Mouse (Mus musculus) kidney, postnatal 14 days (tissue): ENCODE results near the gene Hoxd4.
A peak's percentile ranks its signal among the peaks of the same experiment; 100 is the strongest.

ENCODE experiments used
- DNase-seq: peaks from one replicate; pipeline ENCODE4 v3.0.0; 2022; ENCODE audit warnings: mixed read lengths

Gene Hoxd4

DNA sequence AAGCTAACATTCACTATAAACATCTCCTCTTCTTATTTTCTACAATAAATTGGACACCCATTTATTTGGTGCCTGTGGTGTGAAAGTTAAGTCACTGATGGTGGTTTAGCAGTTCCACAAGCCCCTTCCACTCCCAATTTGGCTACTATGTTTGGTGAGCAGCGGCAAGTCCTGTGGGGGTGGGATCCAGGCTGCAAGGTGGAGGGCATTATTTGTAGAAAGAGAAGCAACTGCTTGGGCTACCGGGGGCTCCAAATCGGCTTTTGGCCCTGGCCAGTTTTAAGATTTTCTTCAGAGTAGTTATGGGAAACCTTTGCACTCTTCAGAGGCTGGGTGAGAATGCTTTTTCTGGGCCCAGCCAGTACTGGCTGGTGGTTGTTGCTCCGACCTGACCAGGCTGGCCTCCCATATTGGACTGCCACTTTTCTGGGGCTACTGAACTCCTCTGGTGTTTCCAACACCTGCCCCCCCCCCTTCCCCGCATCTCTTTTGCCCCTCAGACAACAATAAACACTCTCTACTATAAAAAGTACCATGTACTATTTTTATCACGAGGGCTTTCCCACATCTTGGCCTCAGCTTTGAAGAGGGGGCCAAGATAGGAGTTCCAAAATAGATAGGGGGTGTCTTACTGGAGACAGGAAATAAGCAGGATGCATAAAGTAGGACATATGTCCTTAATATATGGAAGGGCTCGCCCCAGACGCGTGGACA lies 20.2 kb downstream of the Hoxd4 start:
- DNase-seq: no peak

DNA sequence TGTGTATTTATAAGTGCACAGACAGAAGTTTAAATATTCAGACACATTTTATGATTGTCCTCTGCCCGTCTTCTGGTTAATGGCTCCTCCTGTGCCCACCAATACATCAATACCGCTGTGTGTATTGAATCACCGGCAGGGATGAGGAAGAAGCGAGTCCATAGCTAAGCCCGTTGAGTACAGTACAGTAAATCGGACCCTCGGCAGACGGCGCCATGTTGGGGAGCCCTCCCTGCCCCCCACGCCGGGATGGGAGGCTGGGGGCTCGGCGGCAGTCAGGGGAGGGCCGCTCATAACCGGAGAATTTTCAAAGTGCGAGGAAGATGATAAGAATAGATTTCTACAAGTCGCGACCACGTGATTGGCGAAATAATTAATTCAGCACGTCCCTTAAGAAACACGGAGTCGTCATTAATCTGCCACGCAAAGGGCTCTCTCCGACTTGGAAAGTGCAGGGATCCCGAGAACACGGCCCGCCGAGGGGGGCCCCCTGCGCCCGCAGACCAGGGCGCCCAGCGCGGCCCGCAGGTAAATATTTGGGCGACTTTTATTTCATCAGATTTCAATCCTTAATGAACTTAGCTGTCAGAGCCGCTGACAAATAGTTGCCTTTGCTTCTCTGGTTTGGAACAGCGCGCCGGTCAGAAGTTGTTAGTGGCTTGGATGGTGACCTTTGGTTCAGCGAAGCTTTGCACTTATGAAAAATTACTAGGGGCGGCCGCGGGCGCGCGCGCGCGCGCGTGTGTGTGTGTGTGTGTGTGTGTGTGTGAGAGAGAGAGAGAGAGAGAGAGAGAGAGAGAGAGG lies 21.0 kb downstream of the Hoxd4 start:
- peak; percentile 45 for DNase-seq

DNA sequence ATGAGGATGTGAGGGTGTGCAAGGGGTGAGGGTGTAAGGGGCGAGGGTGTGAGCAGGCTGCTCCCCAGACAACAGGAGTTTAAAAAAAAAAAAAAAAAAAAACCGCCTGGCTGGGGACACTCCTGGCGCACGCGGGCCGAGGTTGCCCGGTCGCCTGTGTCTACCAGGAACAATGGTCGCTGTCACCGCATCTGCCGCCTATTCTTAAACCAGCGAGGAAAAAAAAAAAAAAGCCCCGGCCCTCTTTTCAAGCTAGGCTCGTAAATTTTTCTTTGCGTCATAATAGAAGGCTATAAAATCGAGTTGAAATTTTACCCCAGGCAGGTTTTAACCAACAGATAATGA lies 21.6 kb downstream of the Hoxd4 start:
- no peak for DNase-seq

DNA sequence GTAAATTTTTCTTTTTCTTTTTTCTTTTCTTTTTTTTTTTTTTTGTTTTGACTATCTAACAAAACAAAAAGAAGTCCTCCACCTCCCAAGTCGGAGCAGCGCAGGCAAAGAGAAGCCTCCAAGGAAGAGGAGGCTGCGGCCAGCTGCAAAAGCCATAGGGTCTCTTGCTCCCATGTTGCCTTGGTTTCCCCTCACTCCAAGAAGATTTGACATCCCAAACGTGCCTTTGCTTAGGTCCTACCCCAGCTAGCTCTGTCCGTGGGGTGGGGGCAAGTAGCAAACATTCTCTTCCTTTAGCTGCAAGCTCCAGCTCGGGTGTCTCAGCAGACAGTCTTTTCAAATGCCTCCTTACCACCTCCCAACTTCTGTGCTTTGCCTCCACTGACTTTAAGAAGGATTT lies 22.0 kb downstream of the Hoxd4 start:
- no peak for DNase-seq

DNA sequence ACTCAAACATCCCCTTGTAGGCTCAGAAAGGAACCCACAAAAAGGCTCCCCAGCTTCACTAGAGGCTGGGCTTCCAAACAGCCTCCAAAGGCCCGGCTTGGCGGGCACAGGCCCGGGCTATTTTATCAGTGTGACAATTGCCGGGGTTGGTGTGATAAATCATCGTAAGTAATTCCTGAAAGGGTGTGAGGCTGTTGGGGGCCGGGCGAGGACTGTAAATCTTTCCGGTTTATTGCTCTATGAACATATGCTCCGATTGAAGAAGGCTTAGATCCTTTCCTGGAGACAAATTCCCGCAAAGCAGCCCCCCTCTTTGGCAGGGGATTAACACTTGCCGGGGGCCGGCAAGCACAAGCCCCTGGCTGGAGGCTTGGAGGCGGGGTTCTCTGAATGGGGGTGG lies 22.7 kb downstream of the Hoxd4 start:
- no peak for DNase-seq

DNA sequence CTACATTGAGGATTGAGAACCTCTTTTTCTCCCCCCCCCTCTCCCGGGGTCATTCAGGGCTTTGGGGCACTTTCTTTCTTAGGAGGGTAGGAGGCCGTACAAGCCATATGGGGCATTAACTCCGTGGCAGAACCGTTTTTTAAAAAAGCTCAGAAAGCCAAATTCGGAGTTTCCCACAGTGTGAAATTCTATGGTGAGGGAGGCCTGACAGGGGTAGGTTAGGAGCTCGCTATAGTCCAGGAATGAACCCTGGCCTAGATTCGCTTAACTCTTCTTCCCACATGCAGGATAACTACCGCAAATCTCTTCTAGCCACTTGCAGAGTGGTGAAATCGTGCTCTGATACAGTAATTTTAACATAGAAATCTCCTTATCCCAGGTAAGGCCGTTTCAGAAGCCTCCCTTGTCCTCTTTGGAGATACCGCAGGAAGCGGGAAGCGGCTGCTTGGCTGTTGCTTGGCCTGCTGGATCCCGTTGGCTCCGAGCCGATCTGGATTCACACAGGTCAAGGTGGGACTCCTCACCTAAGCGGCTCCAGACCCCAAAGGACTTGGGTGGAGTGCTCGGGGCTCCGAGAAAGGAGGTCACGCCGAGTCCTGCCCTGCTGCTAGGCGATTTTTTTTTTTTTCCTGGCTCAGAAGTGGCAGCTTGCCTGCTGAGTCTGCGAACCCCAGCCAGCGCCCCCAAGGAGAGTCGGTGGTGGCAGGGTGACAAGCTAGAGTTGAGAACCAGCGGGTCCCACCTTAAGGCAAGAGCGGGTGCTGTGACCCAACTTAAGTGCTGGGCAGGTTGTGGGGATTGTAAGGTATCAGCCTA lies 23.5 kb downstream of the Hoxd4 start:
- DNase-seq: no peak

DNA sequence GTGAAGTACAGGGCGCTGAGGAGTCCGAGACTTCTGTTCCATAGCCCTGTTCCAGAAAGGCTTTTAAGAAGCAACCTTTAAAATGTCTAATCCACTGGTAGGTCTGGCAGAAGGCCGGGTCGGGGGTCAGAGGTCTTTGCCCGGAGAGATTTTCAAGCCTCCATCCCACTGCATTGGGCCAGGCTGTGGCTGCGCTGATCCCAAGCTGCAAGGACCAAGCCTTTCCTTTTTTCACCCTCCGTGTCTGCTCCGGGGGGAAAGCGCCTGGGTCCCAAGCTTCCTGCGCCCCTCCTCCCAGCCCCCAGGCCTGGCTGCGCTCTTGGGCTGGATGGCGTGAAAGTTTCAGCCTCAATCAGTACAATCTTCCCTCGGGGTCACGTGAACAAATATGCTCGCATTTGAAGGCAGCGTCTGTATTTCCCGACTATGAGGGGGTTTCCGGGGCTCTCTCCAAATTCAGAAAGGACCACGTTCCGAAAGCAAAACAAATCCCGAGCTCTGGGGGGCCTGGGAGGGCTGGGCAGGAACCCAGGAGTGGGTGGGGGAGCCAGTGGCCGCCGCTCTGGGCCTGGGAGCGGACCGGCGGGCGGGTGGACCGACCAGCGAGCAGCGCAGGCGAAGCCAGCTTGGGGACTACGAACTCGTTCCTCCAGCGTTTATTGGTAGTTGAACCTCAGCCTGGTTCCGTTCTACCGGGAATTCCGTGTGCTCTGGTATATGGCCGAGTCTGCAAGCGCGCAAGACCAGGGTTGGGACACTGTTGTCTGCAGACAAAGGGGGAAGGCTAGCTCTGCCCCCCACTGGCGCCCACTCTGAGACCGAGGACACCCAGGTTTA lies 24.3 kb downstream of the Hoxd4 start:
- peak; percentile 22 for DNase-seq

DNA sequence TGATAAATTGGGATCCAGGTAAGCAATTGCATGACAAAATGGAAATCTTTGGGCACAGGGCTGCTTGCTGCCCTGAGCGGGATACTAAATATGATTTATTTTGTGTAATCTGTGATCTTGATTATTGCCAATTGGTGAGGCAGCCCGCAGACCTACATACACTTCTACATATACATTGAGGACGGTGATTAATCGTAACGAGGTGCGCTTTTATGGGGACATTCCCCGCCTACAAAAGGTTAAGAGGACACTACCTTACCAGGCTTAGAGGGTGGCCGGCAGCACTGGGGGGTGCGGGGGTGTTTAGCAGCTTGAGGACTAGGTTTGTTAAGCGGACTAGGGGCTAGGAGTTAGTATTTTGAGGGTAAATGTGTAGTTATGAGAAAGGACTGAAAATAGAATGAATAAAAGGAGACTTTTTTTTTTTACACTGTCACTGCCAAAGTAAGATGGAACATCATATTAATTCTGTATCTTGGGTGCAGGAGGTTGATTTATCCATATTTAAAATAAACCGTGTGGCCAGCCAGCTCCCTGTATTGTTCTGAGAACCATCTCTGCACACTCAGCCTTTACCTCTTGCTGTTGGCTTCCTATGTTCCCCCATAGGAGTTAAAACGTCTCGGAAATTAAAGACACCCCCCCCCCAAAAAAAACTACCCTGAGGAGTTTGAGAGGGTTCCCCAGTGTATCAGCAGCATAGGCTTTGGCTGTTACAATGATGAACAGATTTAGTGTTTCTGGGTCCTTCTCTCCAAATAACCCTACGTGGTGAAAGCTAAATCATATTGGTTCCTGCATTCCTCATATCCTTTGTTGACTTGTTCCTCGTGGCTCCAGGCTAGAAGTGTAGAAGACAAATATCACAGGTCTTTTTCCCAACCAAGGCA lies 25.2 kb downstream of the Hoxd4 start:
- DNase-seq: no peak

DNA sequence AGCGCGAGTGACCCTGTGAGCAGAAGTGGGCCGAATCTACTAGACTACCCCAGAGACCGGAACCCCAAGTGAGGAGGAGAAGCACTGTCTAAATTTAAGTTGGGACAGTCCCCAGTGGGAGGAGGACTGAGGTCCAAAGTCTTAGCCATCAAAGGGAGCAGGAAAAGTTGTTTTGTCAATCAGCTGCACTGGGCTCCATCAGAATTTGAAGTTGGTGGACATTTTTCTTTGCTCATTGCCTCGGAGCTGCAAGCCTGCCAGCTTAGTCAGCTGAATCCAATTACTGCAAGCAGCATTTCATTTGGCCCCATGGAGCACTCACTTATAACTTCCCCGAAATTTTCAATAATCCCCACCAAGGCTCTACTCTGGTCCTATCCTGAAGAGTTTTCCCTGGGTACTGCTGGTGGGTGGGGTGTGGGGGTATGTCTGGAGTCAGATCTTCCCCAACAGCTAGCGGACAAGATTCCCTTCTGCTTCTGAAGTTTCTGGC lies 25.9 kb downstream of the Hoxd4 start:
- DNase-seq: peak; percentile 40

DNA sequence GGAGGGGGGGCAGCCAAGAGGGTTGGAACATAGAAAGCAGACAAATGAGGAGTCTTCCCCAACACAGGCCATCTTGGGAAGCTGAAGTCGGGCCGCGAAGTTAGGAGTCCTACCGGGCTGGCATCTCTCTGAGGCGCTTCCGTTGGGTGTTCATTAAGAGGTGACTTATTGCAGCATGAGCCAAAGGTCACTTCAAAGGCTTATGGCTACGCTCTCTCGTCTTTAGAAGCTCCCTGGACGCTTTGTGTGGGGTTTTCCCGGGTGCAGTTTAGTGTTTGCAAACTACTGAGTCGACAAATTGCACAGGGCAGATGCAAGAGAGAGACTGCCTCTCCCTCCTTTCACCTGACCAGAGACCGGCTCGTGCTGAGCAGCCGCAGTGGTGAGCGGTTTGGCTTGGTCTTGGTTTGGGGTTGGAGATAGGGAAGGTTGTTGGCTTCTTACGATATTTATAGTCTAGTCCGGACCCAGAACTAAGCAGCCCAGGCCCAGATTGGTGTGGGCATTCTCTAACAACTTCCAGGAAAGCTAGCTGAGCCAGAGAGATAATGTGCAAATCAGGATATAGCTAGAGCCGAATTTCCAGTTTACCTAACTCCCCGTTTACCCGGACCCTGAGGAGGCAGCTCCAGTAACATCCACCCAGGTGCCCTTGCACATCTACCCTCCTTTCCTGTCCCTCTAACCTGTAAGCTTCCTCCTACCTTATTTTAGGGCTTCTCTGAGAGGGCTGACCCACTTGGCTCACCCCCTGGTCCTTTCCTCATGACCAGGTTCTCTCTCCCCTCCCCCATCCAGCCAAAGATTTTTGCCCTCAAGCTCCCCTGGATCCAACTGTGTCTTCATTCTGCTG lies 27.1 kb downstream of the Hoxd4 start:
- peak; percentile 40 for DNase-seq

DNA sequence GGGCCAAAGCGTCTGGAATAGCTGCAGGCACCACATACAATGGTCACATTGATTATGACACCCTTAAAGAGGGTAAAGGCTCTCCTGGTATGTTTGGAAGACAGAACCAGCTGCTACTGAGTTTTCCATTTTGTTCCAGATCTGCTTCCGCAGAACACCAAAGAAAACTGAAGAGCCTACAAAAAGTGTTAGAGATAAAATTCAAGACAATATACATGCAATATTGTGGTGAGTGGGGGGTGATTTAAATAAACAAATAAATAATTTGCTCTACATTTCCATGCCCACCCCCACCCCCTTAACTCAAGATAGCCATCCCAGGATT lies 27.7 kb downstream of the Hoxd4 start:
- no peak for DNase-seq

DNA sequence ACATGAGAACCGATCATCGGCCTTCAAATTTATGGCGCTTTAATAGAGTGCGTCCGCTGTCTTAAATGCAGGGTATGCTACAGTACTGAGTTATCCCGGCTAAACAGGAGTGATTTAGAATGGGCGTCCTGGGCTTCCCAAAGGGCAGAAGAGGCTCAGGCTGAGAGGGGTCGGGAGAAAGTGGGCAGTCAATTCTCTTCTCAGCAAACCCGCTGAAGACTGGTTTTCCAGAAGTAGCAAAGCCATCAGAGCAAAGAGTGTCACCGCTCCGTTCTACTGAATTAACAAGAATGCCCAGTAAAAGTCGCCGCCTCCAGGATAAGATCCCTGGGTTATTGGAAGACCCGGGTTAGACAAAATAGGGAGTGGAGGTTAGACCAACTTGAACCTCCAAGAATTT lies 28.1 kb downstream of the Hoxd4 start:
- DNase-seq: no peak

DNA sequence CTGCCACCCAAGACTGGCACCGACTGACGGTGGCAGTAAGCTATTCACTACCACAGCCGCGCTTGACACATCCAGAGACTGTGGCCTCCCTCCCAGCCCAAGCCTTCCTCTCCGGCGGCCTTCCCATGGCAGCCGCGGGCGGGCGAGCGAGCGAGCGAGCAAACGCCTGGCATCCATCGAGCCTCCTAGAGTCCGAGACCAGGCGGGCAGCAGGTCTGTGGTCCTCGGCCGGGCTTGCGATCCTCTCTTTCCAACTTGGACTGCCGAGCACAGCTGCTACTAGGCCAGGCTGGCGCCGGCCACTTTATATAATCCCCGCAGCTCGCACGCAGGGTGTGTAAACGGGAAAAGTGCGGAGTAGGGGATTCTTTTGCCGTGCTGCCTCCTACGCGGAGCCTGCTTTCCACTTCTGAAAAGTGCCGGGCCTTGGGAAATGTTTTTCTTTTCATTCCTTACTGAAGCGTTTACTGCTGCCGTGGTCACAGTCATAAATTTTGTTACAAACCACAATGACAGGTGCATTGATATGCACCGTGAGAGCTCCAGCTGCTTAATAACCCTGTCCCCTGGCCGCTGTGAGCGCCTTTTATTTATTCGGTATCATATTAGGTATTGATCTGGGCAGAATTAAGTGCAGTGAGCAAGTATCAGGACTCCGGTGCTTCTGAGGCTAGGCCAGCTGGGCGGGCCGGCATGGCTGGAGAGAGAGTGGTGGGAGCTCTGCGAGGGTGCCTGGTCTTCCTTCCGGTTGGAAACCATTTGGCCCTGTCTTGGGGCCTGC lies 28.8 kb downstream of the Hoxd4 start:
- DNase-seq: peak; percentile 45

DNA sequence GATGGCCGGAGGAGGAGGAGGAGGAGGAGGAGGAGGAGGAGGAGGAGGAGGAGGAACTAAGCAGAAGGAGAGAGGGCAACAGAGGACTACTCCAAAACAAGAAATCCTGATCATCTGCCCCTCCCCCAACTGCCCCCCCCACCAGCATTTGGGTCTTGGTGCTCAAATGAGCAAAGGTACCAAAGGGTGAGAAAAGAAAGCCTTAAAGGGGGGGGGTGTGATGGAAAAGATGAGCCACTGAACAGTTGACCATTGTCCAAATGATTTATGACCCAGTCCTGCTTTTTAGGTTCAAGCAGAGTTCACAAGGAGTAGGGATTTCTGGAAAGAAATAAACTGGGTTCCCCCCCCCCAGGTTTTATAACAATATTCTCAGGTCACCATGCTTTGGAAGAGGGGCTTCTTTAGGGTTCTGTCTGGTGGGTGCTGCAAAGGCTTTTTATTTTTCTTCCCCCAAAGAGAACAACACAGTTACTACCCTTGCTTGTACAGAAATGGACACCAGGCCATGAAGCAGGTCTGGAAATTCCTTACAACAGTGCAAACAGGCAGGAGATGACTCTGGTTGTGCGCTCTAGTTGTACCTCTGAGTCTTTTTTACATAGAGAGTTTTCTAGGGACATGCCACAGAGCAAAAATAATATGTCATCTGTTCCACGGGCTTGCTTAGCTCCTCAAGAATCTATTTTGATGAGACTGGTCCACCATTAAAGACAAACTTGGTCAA lies 29.7 kb downstream of the Hoxd4 start:
- no peak for DNase-seq

DNA sequence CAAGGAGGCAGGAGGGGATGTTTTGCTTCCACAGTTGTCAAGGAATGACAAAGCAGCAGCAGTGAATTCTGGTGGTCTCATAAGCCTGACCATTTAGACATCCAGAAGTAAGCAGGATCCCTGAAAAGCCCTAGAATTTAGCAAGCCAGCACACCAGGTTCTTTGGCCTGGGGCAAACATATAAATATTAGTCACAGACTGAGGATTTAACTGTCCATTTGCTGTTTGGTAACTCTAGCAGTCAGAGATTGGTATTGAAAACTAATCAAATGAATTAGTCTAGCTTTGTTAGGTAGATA lies 30.2 kb downstream of the Hoxd4 start:
- DNase-seq: no peak

DNA sequence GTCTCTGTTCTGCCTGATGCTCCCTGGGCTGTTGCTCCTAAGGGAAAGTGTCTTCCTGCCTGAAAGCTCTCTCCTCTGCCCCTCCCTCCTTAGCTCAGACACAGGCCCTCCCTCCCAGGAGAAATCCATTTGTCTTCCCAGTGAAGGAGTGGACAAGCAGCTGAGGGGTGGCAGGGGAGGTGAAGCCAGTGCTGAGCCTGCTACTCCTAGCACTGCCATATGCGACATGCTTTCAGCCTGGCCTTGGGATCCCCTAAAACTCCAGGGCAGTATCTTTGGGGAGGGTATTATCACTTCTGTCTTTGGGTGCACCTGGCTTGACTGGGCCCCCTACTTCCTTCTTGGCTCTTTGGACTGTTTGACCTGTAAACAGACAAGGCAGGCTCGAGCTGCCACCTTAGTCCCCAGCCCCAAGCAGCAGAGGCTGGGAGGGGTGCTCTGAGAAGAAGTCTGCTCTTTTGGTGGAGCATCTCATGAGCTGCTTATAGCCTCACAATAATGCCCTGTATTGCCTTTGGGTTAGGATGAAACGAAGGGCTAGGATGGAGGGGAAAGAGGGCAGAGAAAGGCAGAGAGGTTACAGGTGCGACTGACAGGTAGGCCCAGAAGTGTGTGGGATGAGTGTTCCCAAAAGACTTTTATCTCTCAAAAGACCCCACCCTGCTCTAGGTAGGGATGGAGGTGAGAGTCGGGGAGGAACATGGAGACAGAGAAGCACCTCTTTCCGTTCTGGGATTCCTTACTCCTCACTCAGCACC lies 34.0 kb downstream of the Hoxd4 start:
- no peak for DNase-seq

DNA sequence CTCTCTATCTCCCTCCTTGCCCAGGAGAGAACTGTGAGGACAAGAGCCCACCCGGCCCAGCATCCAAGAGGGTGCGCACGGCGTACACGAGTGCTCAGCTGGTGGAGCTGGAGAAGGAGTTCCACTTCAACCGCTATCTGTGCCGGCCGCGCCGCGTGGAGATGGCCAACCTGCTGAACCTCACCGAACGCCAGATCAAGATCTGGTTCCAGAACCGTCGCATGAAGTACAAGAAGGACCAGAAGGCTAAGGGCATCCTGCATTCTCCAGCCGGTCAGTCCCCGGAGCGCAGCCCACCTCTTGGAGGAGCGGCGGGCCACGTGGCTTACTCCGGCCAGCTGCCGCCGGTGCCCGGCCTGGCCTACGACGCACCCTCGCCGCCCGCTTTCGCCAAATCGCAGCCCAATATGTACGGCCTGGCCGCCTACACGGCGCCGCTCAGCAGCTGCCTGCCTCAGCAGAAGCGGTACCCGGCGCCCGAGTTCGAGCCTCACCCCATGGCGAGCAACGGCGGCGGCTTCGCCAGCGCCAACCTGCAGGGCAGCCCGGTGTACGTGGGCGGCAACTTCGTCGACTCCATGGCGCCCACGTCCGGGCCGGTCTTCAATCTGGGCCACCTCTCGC lies 34.7 kb downstream of the Hoxd4 start:
- no peak for DNase-seq

DNA sequence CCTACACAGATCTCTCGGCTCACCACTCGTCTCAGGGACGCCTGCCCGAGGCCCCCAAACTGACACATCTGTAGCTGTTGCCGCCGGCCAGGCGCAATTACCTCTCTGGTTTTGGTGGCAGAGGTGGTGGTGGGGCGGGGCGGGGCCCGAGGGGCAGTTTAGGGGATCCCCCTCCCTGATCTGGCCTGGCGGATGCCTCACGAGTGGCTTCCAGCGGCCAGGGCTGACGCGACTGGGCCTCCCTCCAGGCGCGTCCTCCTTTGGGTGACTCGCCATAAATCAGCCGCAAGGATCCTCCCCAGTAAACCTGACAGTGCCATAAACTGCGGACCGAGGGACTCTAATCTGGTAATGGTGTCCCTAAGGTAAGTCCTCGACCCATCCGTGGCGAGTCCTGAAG lies 35.3 kb downstream of the Hoxd4 start:
- DNase-seq: no peak
